Mouse (Mus musculus): ENCODE measurements around the gene Parp8.

DNA sequence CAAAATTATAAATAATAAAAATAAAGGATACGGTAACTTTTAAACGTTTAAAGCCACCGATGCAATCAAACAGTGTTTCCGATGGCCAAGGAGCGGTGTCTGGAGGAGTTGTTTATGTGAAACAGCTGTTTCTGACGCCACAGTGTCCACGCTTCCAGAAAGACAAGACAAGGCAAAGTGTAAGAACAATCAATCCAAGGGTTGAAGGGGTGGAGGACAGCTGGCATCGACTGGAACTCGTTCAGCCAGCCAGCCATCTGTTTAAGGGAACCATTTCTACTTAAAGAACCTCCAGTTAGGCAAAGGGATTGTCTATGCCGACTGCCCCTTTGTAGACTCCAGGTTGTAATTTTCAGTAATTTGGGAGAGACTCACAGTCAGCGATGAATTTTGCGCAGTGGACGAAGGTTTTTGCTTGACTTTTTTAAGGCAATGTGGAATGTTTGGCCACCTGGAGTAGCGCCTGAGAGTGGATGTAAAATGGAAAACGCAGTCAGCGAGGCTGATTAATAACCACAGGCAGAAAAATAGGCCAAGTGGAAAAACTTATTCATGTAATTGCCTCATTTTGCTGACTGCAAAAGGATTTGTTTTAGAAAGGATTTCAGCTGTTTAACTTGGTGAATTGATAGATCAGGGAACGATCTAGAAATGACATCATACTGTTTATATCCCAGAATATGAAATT lies 37.4 kb upstream of the Parp8 start:
- TF ChIP-seq POLR2A (IDR thresholded peaks at IDR 0.05; ENCODE audit: low read depth, low read length) (no peak), CTCF (IDR thresholded peaks at IDR 0.05; ENCODE audit: borderline replicate concordance, insufficient read depth, low read length) (no peak)

Data from embryonic fibroblast, embryonic 13.5 days (primary cell).